Mouse (Mus musculus): Measurements from ENCODE around the gene Acvr1. TPM values are rescaled to one million over a fixed set of nuclear protein-coding genes. Genes with fewer than 3 reads are reported as not detected.

The Acvr1 gene
- polyA plus RNA-seq, 1 experiment from 2014 or later: 7.0 TPM

GRCm38 (mm10) chr2:58366196-58366595 lies 200.8 kb downstream of the Acvr1 start:
- Histone ChIP-seq H3K27me3 (replicated peaks) (no peaks in the 10 kb centered on the region), H3K9ac (no peak overlapping the region), H3K4me2 (no peak overlapping the region), H3K4me1 (no peaks in the 10 kb centered on the region), H3K27ac (no peak overlapping the region), H3K9me3 (no peaks in the 10 kb centered on the region), H3K4me3 (replicated peaks) (no peak overlapping the region), H3K36me3 (no peaks in the 10 kb centered on the region)
- 81% methylated on average over 3 of the region's 3 CpGs for WGBS
- ATAC-seq (ENCODE audit: insufficient read depth, low FRiP score, low read depth): no peak

- ATAC-seq (ENCODE audit: insufficient read depth, low FRiP score, low read depth): no peak
Observed at GRCm38 (mm10) chr2:58361361-58362046, 205.5 kb downstream of the Acvr1 start.

GRCm38 (mm10) chr2:58358132-58358460 lies 208.9 kb downstream of the Acvr1 start:
- no peak for ATAC-seq (ENCODE audit: insufficient read depth, low FRiP score, low read depth)
- peak overlapping the region; percentile 100 for H3K4me2 ChIP-seq
- no peak overlapping the region for H3K9ac ChIP-seq

More at GRCm38 (mm10) chr2:58361361-58362046, 205.5 kb downstream of the Acvr1 start:
- H3K4me3 ChIP-seq (replicated peaks): no peak overlapping the region
- H3K9ac ChIP-seq: no peak overlapping the region
- WGBS: 83% methylated on average over 3 of the region's 3 CpGs
- no peaks in the 10 kb centered on the region for H3K27me3 ChIP-seq (replicated peaks)
- H3K9me3 ChIP-seq: no peaks in the 10 kb centered on the region
- no peak overlapping the region for H3K27ac ChIP-seq
- peaks cover 6% of the 10 kb centered on the region; the same call in 1 of the 2 replicates for H3K4me1 ChIP-seq
- H3K36me3 ChIP-seq: no peaks in the 10 kb centered on the region
- no peak overlapping the region for H3K4me2 ChIP-seq

GRCm38 (mm10) chr2:58357414-58358131 lies 209.4 kb downstream of the Acvr1 start, which contains the start of gene Acvr1c:
TSS of gene Acvr1c (minus strand) at chr2:58357895.
- peak; percentile 84 for ATAC-seq (ENCODE audit: insufficient read depth, low FRiP score, low read depth)
- Histone ChIP-seq H3K9me3 (no peaks in the 10 kb centered on the region), H3K9ac (peak within 1 kb of the TSS; percentile 37; the same call in 1 of the 2 replicates), H3K4me2 (peak within 1 kb of the TSS; percentile 100), H3K27me3 (replicated peaks) (no peaks in the 10 kb centered on the region), H3K4me3 (replicated peaks) (peak within 1 kb of the TSS; percentile 60), H3K27ac (no peak within 1 kb of the TSS), H3K36me3 (no peaks in the 10 kb centered on the region), H3K4me1 (peaks cover 6% of the 10 kb centered on the region; the same call in 1 of the 2 replicates)
- under 1% methylated on average over 62 of the region's 65 CpGs for WGBS

More at GRCm38 (mm10) chr2:58358132-58358460, 208.9 kb downstream of the Acvr1 start:
- no peaks in the 10 kb centered on the region for H3K36me3 ChIP-seq
- 10% methylated on average over 3 of the region's 3 CpGs for WGBS
- H3K4me1 ChIP-seq: peaks cover 6% of the 10 kb centered on the region; the same call in 1 of the 2 replicates
- no peaks in the 10 kb centered on the region for H3K27me3 ChIP-seq (replicated peaks)
- H3K27ac ChIP-seq: no peak overlapping the region
- peak overlapping the region; percentile 60 for H3K4me3 ChIP-seq (replicated peaks)
- H3K9me3 ChIP-seq: no peaks in the 10 kb centered on the region

GRCm38 (mm10) chr2:58357068-58357413 lies 209.9 kb downstream of the Acvr1 start:
- peak; percentile 47 for ATAC-seq (ENCODE audit: insufficient read depth, low FRiP score, low read depth)
- WGBS: 0% methylated on average over 7 of the region's 7 CpGs
- Histone ChIP-seq H3K9ac (no peak overlapping the region), H3K27me3 (replicated peaks) (no peaks in the 10 kb centered on the region), H3K4me1 (peaks cover 6% of the 10 kb centered on the region; the same call in 1 of the 2 replicates), H3K27ac (no peak overlapping the region), H3K36me3 (no peaks in the 10 kb centered on the region), H3K4me3 (replicated peaks) (peak overlapping the region; percentile 60), H3K9me3 (no peaks in the 10 kb centered on the region), H3K4me2 (peak overlapping the region; percentile 100)

GRCm38 (mm10) chr2:58354389-58354788 lies 212.6 kb downstream of the Acvr1 start:
- no peak for ATAC-seq (ENCODE audit: insufficient read depth, low FRiP score, low read depth)
- no peaks in the 10 kb centered on the region for H3K36me3 ChIP-seq
- no peak overlapping the region for H3K4me3 ChIP-seq (replicated peaks)
- H3K4me2 ChIP-seq: no peak overlapping the region
- H3K27me3 ChIP-seq (replicated peaks): no peaks in the 10 kb centered on the region
- no peak overlapping the region for H3K27ac ChIP-seq
- H3K9me3 ChIP-seq: no peaks in the 10 kb centered on the region
- H3K4me1 ChIP-seq: peaks cover 6% of the 10 kb centered on the region; the same call in 1 of the 2 replicates
- WGBS: 85% methylated on average over 3 of the region's 3 CpGs
- no peak overlapping the region for H3K9ac ChIP-seq

- Histone ChIP-seq H3K9me3 (no peaks in the 10 kb centered on the region), H3K4me1 (peaks cover 6% of the 10 kb centered on the region; the same call in 1 of the 2 replicates), H3K36me3 (no peaks in the 10 kb centered on the region), H3K27ac (no peak overlapping the region), H3K4me3 (replicated peaks) (no peak overlapping the region), H3K27me3 (replicated peaks) (no peaks in the 10 kb centered on the region), H3K9ac (no peak overlapping the region), H3K4me2 (no peak overlapping the region)
- WGBS: 59% methylated on average over 5 of the region's 5 CpGs
- ATAC-seq (ENCODE audit: insufficient read depth, low FRiP score, low read depth): no peak
Observed at GRCm38 (mm10) chr2:58352846-58353245, 214.1 kb downstream of the Acvr1 start.

GRCm38 (mm10) chr2:58350657-58351056 lies 216.3 kb downstream of the Acvr1 start:
- Histone ChIP-seq H3K27me3 (replicated peaks) (no peaks in the 10 kb centered on the region), H3K9ac (no peak overlapping the region), H3K4me1 (no peaks in the 10 kb centered on the region), H3K36me3 (no peaks in the 10 kb centered on the region), H3K27ac (no peak overlapping the region), H3K4me3 (replicated peaks) (no peak overlapping the region), H3K9me3 (no peaks in the 10 kb centered on the region), H3K4me2 (no peak overlapping the region)
- ATAC-seq (ENCODE audit: insufficient read depth, low FRiP score, low read depth): no peak
- WGBS: 78% methylated on average over 2 of the region's 2 CpGs

Other genes with a start within 250 kb of the Acvr1 start
- 1.6 and 1.9 TPM in 2 replicates for gene Acvr1c, start 209.3 kb downstream of the Acvr1 start, polyA plus RNA-seq (2015; fragmentation: Nextera tagmentation; extraction: Ambion mirVana)
- not detected in 2 replicates for gene Gm17409, start 97.0 kb downstream of the Acvr1 start, polyA plus RNA-seq (2015; fragmentation: Nextera tagmentation; extraction: Ambion mirVana)
- gene Upp2, start 141 bp upstream of the Acvr1 start, polyA plus RNA-seq (2015; fragmentation: Nextera tagmentation; extraction: Ambion mirVana): 6.7 and 7.1 TPM in 2 replicates